Mouse (Mus musculus) c-Kit-positive CD71-positive TER-119-positive erythroid progenitor cells, embryonic 14.5 days (primary cell): ENCODE measurements around the gene Ifitm6.
"Not testable (repeated sequence)": the region's sequence is repeated elsewhere in the genome, so short reads cannot be mapped to it uniquely, and the experiment has no call there.

ENCODE experiments used
- DNase-seq: peaks from one replicate; pipeline ENCODE4 v3.0.0-alpha.2; 2013; ENCODE audit warnings: low spot score

Gene Ifitm6

GRCm38 (mm10) chr7:141017824-141018223, at the start of gene Ifitm6:
TSS of gene Ifitm6 (minus strand) at chr7:141017924.
- DNase-seq = not testable (repeated sequence)

DNA sequence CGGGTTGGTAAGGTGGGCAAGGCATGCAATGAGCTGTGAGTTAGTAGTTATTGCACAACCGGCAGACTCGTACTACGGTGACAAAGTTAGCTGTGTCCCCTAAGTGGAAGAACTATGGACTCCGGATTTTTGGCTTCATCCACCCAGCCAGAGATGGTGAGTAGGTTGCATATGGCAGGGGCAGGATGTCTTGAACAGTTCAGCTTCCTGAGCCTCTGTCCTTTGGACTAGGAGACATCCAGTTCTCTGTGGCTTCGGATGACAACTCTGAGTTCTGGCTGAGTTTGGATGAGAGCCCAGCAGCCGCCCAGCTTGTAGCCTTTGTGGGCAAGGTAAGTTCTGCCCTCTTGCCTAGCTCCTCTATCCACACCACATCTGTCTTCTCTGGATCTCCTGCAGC, 46.9 kb upstream of the Ifitm6 start:
- DNase-seq = no peak

GRCm38 (mm10) chr7:141064175-141064574, 46.5 kb upstream of the Ifitm6 start:
- DNase-seq = no peak

GRCm38 (mm10) chr7:141063353-141063752, 45.6 kb upstream of the Ifitm6 start:
- no peak for DNase-seq

DNA sequence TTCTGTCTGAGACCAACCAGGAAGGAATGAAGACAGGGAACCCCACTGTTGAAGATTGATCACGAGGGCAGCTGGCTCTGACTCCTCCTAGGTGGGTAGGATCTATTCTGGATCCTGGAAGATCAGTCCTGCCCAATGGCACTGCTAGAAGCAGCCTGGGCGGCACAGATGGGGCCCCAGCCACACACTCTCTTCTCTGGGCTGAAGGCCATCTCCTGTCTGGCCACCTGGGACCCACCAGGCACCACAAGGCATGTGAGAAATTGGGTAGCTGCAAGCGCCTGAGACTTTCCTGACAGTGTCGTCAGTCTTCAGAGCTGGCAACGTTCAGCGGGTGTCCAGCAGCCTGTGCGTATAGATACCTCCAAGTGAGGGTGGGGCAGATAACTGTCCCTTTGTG, 44.8 kb upstream of the Ifitm6 start:
- no peak for DNase-seq

DNA sequence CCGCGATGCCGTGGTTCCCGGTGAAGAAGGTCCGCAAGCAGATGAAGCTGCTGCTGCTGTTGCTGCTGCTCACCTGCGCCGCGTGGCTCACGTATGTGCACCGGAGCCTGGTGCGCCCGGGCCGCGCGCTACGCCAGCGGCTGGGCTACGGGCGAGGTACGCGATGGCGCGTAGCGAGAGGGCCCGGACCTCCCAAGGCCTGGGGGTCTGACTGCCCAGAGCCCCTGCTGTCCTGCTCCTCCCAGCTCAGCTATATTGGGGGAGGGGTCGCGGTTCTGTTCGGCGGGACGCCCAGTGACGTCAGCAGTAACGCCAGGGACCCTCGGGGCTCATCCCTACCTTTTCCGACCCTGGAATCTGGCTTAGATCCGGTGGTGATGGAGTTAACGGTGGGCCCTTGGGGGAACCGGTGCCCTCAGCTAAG, 43.6 kb upstream of the Ifitm6 start:
- no peak for DNase-seq

- no peak for DNase-seq
These were observed 42.9 kb upstream of the Ifitm6 start, which contains the start of gene B4galnt4 for GRCm38 (mm10) chr7:141060426-141061242. TSS of gene B4galnt4 (plus strand) at chr7:141061104.

DNA sequence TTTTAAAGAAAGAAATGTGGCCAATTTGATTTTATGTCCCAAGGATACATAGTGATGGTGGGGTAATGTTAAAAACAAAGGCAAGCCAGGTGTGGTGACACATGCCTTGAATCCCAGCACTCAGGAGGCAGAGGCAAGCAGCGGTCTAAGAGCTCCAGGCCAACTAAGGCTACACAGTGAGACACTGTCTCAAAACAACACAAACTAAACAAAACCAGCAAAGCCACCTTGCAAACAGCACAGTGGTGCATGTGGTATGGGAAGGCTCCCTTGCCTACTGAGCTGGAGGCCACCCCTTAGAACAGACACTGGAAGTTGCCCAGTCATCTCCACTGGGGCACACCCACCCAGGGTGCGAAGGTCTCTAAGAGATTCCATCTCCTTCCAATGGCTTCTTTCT, 42.2 kb upstream of the Ifitm6 start:
- no peak for DNase-seq

DNA sequence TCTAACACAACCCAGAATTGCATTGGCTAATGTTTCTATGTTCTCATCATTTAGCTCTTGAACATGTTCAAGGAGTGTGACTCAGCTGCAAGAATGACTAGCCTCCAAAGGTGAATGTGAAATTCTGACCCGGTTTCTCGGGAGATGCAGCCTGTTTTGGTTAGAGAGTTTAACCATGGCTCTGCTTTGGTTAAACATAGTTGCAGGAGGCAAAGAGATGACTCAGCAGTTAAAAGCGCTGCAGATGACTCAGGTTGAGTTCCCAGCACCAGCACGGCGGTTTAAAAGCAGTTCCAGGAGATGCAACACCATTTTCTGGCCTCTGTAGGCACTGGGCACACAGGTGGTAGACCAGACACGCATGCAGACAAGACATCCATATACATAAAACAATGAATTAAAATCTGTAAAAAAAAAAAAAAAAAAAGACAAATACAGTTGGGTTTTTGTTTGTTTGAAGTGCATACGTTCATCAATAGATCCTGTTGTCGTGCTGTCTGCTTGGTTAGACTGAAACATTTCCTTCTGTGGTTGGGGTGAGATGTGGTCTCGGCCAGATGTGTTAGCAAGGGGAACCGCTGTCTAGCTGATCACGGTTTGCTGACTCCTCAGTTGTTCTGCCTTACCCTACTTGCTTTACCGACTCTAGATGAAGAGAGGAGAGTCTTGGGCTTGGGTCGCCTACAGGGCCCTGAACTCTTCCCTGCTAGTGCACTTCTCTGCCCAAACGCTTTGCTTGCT, 41.0 kb upstream of the Ifitm6 start:
- DNase-seq = no peak

- DNase-seq = no peak
These were observed 39.8 kb upstream of the Ifitm6 start for GRCm38 (mm10) chr7:141057541-141057940.

DNA sequence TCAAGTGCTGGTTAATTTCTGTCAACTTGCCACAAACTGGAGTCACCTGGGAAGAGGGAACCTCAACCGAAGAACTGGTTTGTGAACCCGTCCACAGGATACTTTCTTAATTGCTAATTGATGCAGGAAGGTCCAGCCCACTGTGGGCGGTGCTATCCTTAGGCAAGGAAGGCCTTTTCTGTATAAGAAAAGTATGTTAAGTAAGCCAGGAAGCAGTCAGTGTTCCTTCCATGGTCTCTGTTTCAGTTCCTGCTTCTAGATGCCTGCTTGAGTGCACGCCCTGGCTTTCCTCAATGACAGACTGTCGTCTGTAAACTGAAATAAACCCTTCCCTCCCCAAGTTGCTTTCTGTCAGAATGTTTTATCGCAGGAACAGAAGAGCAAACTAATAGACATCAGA, 39.3 kb upstream of the Ifitm6 start:
- no peak for DNase-seq

GRCm38 (mm10) chr7:141055785-141056184, 38.1 kb upstream of the Ifitm6 start:
- no peak for DNase-seq

DNA sequence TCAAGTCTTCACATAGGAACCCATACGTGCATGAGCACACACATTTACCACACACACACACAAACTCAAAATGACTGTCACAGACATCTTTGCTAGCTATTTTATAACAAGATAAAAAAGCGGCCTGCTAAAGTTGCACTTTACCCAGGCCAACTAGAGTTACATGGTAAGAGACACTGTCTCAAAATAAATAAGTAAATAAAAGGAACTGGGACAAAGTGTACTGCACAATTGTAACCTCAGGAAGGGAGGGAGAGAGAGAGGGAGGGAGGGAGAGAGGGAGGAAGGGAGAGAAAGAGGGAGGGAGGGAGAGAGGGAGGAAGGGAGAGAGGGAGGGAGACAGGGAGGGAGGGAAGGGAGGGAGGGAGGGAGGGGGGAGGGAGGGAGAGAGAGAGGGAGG, 34.7 kb upstream of the Ifitm6 start:
- DNase-seq = no peak

DNA sequence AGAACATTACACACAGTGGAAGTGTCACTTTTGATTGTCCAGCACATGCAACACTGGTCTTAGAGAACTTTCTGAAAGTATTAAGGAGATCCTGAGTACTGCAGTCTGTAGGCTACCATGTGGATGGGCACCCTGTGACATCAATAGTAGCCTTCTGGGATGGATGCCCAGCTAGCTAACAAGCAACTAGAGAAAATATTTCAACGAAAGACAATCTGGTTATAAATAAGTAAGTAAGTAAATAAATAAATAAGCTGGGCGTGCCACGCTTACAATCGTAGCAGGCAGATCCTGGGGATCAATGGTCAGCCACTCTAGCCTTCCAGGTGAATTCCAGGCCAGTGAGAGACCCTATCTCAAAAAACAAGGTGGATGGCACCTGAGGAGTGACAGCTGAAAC, 34.3 kb upstream of the Ifitm6 start:
- DNase-seq = no peak

- DNase-seq = no peak
These were observed 33.4 kb upstream of the Ifitm6 start for GRCm38 (mm10) chr7:141051060-141051685.

- no peak for DNase-seq
These were observed 31.6 kb upstream of the Ifitm6 start for GRCm38 (mm10) chr7:141049326-141049725.

GRCm38 (mm10) chr7:141048226-141049218, 30.8 kb upstream of the Ifitm6 start:
- peak; percentile 93 for DNase-seq

DNA sequence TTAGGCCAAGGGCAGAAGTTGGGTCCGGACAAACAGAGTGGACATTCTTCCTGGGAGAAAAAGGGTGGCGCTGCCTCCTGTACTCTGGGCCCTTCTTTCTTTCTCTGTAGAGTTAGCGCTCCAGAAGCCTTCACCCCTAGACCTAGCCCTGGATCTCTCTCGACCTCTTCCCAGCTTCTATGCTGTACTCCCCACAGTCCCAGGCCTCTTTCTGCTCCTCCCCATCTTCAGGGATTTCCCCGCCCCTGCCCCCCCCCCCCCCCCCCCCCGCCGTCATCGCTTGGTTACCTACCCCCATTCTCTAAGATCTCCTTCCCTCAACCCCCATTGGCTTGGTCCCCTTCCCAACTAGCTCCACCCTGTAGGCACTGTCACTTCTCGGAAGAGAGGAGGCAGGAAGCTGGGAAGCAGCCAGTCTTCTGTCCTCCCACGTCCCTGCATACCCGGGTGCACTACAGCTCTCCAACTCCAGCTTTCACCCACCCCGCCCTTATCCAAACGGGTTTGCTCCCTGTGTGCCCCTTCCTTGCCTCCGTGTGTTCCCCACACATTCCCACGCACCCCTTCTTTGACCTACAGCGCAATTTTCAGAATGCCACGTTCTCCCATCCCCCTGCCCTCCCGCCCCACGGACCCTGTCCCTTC, 30.0 kb upstream of the Ifitm6 start:
- no peak for DNase-seq

DNA sequence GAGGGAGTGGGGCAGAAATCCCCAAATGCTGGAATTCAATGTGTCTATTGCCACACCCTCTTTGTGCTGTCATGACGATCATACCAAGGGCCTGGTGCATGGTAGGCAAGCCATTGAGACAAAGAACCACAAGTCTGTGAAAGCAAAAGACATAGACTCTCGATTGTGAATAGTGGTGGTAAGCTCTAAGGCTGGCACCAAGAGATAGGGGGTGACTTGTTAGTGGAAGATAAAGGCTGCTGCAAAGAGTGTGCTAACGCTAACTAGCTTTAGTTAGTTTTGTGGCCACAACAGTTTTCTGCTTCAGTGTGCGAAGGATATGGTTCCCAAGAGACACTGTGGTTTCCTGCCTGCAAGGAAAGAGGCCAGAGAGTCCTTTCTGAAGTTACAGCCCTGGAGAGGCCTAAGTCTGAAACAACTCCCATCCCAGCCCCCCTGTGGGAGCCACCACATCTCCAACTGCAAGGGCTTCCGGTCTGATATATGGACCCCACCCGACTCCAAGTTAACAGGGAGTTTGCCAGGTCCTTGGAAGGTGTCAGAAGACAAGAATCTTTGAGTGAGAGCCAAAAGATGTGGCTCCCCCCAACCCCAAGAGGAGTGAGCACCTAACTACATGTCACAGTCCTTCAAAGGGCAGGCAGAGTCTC, 29.3 kb upstream of the Ifitm6 start:
- peak; percentile 65 for DNase-seq

DNA sequence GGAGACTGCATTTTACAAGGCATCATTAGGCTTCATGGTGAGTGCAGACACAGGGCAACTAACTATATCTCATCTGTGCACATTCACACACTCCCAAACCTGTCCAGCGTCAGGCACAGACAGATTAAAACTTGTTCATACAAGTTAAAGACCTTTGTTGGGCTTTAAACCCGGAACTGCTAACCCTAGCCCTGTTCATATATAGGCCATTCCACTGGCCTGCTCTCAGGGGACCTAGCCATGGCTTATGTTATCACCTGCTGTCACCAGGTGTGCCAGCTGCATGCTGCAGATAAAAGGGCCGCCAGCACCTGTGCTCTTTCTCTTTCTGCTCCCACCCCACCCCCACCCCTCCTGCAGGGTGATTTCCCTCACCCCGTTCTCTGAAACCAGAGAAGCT, 24.8 kb upstream of the Ifitm6 start:
- DNase-seq = peak; percentile 57

DNA sequence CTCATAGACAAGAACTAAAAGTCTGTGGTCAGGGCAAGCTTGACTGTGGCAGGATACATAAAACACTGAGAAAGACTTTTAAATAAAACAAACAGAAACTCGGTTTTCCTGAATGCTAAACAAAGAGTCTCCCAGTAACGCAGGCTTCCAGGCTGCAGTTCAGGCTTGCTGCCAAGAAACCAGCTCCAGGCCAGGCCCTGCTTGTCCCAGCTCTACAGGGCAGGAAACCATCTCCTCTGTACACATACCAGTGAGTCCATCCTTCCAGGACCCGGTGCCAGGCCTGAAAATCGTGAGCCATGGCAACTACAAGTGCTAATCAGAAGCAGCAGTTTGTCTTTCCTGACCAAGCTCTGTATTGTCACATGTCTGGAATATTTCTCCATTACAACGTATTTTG, 23.9 kb upstream of the Ifitm6 start:
- DNase-seq = no peak
